Mouse (Mus musculus) liver (tissue): ENCODE results near the gene Htra3.

ENCODE experiments used
- DNase-seq: peaks from one replicate; pipeline ENCODE4 v3.0.0-alpha.2; 2020; ENCODE audit warnings: mixed read lengths

The Htra3 gene

DNA sequence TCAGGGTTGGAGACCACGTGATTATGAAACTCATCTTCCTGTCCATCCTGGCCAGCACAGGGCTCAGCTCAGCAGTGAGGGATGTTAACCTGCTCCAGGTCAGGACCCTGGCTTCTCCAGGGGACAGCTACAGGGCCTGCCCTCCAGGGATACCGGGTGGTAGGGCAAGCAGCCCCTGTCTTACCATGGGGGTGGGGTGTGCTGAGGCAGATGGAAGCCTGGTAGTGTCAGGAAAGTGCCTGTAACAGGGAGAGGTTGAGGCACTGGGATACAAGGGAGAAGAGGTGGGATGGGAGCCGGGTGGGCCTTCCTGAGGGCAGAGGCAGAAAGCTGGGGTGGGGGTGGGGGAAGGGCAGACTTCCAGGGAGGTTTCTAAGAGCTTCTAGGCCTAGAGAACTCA is 27.3 kb downstream of the Htra3 start:
- DNase-seq = no peak

DNA sequence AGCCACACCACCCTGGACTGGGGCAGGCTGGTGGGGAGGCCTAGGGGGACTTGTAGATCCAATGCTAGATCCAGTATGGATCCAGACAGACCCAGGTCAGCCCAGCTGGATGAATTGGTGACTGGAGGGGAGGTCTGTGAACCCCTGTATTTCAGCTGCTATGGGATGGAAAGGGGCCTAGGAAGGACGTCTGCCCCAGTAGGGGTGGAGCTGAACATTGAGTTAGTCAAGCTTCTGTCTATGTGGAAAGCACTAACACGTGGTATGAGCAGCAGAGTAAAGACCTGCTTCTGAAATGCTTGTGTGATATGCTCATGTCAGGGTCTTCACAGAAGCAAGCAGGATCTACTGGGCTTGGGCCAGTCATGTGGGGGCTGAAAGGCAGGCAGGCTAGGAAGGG is 31.4 kb downstream of the Htra3 start:
- no peak for DNase-seq

DNA sequence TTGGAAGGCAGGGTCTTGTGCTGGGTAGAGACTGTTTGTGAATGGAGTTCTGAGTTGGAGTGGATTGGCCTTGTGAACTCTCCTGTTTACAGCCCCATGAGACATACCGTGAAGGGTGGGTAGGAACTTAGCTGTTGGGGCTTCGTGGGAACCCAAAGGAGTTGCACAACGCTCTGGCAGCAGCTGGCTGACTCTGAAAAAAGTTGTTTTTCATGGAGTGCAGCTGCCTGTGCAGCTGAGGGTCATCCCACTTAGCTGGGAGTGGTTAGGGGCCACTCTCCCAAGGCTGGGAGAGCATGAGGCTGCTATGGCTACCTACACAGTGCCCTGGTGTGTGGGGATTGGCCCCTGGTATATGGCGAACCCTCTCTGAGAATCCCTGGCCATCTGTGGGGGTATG is 32.0 kb downstream of the Htra3 start:
- no peak for DNase-seq

DNA sequence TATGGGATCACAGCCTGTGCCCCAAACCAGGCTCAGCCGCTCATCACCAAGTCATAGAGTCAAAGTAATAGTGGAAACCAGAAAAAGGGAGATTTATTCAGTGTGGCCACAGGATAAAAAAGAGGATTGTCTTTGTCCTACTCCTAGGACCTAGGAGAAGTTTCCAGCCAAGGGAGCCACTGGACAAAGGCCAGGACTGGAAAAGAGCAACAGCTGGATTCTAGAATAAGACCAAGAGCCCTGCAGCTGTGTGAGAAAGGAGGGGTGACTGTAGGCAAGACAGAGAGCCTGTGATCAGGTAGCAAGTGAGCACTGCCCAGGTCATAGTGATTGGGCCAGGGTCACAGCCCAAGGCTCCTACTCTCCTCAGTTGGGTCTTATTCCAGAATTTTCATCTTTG is 32.7 kb downstream of the Htra3 start:
- no peak for DNase-seq

DNA sequence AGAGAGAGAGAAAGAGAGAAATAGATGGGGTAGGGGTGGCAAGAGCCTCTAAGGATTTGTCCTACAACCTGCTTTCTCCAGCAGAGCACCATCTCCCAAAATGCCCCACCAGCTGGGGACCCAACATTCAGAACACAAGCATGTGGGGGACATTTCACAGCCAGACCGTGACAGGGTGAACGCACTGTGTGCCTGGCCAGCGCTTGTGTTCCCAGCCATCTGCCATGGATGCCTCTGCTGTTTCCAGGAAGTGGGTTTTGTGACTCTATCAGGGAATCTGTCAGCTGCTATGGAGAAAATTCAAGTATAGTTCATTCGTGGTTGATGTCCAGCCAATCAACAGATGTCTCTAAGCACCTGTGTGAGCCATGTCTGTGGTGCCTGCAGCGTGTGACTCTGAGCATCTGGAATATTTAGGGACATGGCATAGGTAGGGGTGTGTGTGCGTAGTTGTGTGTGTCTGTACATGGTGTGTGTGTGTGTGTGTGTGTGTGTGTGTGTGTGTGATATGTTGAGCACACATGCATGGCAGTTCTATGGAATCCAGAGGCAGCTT is 33.6 kb downstream of the Htra3 start:
- no peak for DNase-seq

DNA sequence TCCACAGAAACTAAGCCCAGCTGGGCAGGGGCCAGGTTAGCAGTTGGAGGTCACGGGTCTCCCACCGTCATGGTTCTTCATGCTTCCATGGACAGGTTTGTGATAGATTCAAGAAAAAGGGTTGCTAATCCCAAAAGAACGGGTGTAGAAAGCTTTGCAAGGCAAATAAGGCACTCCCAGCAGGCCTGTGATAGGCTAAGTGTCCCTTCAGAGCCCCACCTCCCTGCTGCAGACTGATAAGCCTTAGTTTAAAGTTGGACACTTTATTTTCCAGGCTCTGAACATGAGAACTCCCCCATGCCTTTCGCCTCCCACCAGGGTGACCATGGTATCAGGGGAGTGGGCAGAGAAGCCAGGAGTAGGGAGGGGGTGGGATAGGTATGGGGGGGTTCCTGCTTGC is 35.5 kb downstream of the Htra3 start:
- DNase-seq = no peak

DNA sequence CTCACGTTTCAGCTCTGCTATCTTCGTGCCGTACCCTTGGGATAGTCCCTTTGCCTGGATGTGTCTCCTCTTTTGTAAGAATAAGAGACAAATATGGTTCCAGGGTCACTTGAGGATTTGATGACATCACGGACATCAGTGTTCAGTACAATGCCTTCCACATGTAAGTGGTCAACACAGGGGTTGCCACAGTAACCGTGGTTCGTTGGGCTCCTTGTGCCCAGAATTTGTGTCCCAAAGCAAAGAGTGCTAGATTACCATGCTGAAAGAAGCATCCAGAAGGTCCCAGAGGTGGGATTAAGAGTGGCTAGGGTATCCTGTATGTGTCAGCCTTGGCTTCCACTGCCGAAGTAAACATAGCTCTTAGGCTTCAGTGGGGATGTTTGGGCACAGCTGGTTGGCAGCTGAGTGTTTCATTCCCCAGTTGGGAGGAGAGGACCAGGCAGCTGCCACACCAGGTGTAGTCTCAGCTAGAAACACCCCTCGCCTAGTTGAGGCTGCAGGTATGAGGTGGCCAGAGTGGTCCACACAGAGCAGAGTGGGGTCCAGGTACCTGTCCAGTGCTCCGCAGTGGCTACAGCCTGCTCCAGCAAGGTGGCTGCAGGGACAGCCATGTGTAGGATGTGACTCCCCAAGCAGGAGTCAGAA is 36.1 kb downstream of the Htra3 start:
- no peak for DNase-seq

DNA sequence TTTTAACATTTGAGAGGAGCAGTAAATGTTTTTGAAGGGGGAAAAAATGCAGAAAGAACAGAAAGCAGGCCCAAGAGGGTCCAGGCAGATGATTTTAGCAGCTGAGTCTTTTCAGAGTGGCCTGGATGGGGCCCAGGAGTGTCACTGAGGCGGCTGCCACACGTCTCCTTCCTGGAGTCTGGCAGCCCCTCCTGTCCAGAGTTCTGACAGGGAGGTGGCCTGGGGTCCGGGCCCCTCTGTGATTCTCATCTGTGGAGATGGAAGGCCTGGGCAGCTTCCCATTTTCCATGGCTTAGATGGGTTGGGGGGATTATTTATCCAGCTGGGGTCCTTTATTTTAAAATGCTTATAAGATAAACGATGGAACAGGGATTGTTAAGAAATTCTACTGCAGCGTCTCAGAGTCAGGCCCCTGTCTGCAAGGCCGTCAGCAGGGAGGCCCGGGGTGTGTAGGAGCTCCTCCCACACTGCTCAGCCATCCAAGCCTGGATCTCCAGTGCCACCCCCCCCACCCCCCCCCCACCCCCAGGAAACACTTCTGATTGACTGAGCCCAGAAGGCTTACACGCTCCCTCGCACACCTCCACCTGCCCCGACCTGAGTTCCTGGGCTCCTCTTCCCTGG is 37.5 kb downstream of the Htra3 start:
- no peak for DNase-seq

DNA sequence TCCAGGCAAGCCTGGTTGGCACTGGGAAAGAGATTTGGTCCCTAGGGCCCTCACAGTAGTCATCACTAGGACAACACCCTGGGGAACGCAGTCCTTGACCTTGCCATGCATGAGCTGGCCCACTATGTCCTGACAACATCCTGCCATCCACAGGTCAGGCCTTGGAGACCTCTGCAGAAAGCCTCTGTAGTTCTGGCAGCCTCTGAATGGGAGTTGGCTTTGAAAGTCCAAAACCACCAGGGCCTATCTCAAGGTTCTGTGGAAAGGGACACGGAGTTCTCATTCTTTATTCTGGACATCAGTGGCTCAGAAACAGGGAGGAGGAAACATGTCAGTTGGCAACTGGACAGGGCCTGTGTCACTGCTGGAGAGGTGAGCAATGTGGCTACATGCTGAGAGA is 43.6 kb downstream of the Htra3 start:
- no peak for DNase-seq

DNA sequence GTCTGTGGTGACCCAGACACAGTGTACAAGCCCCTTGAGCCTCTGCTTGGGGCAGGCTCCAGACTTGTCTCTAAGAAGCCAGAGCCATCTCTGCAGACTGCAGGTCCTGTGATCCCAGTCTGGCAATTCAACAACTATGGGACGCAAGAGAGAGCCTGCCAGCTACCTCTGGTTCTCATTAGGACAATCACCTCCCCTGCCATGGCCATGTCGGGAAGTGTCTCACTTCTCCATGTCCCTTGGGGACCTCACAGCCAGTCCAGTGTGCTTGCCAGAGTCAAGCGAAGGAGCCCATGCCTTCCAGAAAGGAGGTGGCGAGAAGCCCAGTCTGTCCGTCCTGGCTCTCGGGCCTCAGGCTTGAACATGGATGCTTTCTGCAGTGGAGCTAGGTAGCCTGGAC is 46.7 kb downstream of the Htra3 start:
- DNase-seq = no peak

DNA sequence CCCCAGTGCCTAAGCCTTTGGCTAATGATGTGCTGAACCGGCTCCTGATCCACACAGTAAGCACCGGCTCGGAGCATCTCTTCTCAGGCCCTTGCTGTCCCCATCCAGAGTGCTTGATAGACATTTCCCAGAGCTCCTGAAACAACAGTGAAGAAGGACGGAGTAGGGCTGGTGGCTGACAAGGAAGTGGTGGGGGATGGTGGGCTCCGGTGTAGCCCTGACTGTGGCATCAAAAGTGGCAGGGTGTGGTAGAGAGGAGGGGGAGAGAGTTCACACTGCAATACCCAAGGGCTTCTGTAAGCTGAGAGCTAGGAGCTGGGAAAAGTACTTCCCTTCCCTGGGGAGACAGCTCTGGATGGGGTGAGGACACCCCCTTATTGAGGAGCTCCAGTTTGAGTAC is 47.8 kb downstream of the Htra3 start:
- no peak for DNase-seq

DNA sequence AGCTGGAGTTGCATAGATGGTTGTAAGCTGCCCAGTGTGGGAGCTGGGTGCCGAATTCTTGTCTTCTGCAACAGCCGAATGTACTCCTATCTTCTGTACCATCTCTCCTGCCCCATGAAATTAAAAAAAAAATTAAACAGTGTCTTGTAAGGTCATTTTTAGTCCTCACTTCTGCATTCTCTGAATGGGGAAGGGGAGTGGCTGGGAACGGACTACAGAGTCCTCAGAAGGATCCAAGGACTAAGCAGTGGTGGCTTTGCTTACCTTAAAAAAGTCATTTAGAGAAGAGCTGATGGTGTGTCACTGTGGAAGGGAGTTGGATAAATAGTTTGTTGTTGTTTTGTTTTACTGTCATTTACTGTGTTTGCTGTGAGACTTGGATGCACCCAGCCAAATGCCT is 48.4 kb downstream of the Htra3 start:
- DNase-seq = no peak

DNA sequence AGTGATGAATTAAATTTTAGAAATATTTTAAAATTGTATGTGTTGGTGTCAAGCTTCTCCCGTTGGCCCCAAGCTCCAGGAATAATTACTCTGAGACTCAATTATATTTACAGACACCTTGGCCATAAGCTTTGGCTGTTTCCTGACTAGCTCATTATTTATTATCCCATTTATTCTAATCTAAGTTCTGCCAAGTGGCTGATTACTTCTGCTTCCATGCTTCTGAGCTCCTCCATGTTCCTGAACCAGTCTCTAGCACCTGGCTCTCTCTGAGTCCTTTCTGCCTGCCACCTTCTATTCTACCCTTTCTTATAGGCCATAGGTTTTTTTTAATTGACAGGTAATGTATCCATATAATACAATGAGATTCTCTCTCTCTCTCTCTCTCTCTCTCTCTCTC is 48.9 kb downstream of the Htra3 start:
- no peak for DNase-seq

DNA sequence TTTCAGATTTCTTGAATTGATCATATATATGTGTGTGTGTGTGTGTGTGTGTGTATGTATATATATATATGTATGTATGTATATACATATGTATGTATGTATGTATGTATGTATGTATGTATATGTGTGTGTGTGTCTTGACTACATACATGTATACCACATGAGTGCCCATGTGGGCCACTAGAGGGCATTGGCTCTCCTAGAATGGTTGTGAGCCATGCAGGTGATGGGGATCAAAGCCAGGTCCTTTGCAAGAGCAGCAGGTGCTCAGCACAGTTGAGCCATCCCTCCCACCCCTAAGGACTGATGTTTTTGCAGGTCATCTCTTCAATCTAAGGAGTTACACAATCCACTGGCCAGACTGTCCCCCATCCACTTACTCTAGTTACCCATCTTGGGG is 50.2 kb downstream of the Htra3 start:
- no peak for DNase-seq

DNA sequence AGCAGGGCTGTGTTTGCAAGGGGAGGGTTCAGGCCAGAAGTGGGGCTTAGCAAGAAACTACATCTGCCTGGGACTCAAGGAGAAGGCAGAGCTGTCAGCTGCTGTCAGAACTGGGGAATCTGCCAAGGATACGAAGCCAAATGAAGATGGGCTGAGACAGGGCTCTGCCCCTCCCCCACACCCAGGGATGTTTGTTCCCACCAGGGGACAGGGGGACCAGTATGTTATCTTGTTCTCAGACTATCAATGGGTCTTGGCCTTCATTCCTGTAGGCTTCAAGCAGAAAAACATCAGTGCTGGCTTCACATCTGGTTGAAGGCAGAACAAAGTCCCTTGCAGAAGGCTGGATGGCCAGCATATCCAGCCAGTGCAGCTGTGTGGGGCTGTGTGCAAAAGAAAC is 50.9 kb downstream of the Htra3 start:
- peak; percentile 14 for DNase-seq

DNA sequence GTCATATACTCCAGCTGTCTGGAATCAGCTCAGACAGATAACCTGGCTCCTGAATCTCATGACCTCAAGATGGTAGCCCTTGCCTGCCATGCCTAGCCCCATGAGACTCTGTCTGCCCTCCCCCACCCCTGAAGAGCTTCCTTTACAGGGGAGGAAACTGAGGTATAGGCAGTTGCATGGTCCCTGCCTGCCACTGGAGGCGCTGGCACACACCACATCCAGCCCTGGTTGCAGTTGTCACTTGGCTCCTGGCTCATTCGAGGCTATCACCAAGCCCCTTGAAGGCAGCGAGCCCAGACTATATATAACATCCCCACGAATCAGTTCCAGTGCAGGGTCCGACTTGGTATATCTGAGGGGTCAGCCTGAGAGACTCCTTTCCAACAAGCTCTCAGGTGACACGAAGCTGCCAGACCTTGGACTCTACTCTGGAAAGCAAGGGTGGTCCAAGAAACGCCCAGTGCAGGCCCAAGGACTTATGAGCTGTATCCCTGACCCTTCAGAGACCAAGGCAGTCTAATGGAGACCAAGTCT is 52.2 kb downstream of the Htra3 start:
- DNase-seq = no peak

DNA sequence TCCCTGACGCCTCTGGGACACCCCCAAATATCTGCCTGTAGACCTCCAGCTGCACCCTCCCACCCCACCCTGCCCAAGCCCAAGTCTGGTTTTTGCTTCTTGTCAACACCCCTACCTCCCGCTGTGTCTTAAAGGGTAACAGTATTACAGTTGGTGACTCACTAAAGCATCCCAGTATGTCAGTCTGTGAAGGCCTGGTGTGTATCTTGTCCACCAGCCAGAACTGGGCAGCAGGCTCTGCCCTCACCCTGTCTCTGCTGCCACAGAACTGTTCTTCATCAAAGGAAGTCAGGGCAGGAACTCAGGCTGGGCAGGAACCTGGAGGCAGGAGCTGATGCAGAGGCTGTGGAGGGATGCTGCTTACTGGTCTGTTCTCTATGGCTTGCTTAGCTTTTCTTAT is 53.2 kb downstream of the Htra3 start:
- DNase-seq = no peak

DNA sequence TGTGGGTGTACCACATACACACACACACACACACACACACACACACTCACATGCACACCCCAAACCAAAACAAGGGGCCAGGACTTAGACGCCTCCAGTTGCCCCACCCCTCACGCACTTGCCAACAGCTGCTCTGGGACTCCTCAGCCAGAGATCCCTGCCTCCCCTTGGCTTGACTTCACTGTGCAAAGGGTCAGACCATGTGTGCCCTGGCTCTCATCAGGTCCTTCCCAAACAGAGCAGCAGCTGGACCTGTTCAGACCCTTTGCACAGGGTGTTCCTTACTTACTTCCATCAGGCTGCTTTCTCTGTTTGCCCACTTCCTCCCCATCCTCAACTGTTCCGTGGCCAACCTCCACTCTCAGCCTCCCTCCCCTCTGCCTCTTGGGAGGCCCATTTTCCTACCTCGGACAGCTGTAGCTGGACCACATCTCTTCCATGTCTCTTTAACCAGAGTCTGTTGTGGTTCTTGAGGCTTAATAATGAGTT is 54.8 kb downstream of the Htra3 start:
- DNase-seq = no peak

DNA sequence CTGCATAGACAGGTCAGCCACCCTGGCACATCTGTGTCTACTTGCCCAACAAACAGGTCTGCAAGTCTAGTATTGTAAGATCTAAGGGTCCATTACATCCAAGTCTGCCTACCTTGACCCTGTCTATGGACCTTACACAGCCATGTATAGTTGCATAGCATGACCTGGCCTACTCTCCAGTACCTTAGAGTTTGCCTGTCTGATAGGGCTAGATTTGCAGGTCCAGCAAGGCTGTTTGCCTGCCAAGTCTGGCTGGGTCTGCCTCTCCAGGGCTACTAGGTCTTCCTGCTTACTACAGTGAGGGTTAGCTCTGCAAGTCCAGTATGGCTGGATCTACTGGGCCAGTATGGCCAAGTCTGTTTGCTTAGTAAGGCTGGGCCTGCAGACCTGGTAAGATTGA is 55.8 kb downstream of the Htra3 start:
- DNase-seq = no peak

DNA sequence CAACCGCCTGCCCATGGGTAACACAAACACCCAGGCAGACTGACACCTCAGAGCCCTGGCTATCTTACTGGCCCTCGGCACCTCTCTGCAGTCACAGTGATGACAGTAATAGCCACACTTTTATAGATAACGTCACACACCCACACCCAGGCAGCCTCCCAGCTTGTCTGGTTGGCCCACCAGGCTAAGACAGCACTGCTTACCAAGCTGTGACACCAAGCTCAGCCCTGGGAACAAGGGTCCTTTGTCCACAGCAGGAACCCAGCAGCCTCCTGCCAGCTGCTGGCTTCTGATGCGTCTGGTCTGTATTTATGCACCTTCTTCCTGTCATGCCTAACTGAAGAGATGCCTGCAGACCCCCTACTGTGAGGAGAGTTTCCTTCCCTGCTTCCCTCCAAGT is 58.5 kb downstream of the Htra3 start:
- DNase-seq = no peak

DNA sequence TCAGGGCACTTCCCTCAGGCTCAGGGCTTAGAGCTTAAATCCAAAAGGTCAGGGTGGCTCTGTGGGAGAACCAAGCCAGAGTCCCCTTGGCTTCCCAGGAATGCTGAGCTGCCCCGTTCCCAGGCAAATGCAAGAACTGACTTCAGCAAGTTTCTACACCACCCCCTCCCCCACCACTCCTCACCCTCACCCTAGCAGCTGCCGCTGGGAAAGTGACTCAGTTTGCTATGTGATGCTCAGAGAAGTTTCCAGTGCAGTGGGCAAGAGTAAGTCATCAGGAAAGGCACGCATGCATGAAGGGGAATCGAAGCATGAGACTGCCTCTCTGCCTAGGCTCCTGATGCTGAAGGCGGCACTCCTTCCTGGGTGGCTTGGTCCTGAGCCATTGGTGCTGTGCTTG is 62.6 kb downstream of the Htra3 start:
- DNase-seq = no peak

DNA sequence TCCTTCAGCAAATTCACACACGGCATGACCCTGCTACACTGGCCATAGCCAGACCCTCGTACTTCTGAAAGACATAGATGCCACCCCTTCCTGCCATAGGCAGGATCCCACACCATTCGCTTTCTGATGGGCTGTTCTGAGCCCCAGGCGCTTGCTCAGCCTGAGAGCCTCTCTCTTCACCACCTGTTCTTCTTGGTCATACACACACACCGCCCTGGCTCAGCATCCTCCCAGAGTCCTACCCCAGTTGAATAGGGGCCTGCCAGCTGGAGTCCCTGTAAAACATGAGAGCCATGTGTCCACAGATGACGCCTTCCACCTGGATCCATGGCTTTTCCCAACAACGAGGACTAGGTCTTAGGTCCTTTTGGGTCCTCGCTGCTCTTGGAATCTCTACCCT is 66.9 kb downstream of the Htra3 start:
- DNase-seq = no peak

DNA sequence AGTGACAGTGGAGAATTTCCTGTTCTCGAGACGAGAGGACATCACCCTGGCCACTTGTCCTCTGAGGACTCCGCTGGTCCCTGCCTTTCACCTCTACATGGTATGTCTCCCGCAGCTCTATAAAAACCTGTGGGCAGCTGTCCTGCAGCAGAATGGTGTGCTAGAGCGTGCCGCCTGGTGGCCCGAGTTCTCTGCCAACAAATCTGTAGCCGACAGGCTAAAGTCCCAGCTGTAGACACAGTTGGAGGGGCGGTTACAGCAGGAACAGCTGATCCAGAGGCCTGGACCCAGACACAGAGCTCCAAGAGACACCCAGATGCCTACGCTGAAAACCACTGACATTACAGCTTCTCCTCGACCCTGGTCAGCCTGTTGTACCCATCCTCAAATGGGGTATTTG is 67.7 kb downstream of the Htra3 start:
- DNase-seq = no peak

DNA sequence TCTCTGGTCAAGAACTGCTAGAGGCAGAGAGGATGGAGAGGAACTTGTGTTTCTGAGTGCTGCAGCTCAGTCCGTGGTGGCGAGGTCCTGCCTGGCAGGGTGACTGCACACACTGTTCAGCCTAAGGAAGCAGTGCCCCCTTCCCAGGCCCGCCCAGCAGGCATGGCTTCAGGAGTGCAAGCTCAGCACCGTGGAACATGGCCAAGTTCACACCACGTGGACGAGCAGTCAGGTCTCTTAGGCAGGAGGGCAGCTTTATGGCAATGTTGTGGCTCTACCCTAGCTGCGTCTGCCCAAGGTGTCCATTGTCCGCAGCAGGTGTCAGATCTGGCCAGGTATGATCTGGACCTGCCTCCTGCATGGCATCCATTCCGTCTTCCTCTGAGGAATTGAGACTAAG is 68.4 kb downstream of the Htra3 start:
- no peak for DNase-seq

DNA sequence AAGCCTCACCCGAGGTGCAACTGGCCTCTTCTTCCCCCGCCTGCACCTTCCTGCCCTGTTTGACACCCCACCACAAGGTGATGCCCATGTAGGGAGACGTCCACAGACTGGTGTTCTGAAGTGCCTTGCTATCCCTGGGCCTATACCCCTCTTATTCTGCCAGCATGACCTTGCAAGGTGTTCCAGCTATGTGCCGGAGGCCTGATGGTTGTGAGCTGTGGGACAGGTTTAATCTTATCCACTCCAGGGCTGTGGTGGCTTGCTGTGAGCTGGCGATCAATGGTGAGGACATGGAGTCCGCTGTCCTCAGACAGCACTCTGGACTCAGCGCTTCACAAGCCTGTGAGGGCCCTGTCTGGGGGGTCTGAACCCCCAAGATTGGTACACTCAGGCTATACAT is 69.2 kb downstream of the Htra3 start:
- no peak for DNase-seq
